Mouse (Mus musculus) T-helper 1 cell (primary cell): ENCODE data around the gene Slc35g1.

ENCODE experiments used
- in situ Hi-C: fragments of 300-600 bp; cut with MboI, MseI; formaldehyde crosslinking; loops from one replicate; pipeline ENCODE4 v1.15.1; 2025; ENCODE audit warnings: high pct_unique_total_duplicates

Slc35g1 gene

DNA sequence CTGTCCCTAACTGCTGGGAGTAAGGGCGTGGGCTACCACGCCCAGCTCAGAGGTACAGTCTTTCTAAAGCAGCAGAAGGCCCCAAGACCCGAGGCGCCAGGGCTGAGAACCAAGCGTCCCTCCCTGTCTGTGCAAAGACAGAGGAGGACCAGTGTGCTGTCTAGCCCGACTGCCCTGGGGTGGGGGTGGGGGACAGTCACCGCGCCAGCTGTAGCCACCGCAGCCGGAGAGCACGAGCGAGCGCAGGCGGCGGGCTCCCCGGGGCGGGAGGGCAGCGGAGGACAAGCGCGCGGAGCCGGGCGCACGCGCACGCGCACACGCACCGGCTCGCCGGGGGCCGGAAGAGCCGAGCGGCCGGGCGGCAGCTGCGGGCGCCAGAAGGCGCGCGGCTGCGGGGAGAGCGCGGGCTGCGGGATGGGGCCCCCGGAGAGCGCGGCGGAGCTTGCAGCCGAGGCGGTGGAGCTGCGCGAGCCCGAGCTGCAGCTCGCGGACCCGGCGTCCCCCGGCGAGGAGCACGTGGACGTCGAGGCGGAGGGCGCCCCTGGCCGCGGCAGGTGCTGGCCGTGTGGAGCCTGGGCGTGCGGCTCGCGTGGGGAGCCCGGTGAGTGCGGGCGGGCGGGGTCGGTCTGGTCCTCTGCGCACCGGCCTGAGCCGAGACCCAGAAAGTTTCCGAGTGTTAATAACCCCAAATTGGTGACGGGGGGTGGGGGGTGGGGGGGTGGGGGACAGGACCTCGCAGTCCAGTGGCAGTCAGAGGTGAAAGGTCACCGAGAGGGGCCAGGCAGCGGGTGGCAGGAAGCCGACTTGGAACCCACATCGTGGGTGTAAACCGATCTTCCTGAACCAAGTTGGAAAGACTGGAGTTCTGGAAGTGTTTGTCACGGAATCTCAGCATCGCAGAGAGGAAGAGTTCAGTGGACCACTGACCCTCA lies at the start of gene Slc35g1:
Gene Slc35g1, plus strand, starts transcription at position 280 of the 932 bp plus-strand sequence.
- in situ Hi-C loops = no loop called here

GRCm38 (mm10) chr19:38348271-38349012 lies 47.3 kb upstream of the Slc35g1 start:
- in situ Hi-C loops = no loop called here

DNA sequence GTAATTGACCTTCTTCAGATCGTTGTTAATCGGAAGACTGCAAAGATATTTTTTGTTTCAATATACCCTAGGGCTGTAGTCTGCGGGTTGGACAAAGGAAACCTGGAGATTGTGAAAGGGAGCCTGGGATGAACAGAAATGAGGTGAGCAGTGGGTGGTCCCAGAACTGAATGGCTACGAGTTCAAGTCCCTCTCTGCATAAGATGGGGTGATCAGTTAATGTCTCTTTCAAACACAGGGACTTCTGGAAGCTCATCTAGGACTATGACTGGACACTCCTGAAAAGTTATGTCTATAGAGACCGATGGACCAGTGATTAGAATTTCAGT lies 46.8 kb upstream of the Slc35g1 start:
- in situ Hi-C loops = no loop called here

- in situ Hi-C loops = loop anchor here (10.0 kb wide), 1 partner anchor 396 kb away; no protein-coding TSS in a partner anchor
Observed at GRCm38 (mm10) chr19:38351202-38351601, 44.6 kb upstream of the Slc35g1 start.

- in situ Hi-C loops = loop anchor here (10.0 kb wide), 1 partner anchor 397 kb away; no protein-coding TSS in a partner anchor
Observed at GRCm38 (mm10) chr19:38351728-38352127, 44.1 kb upstream of the Slc35g1 start.

- in situ Hi-C loops = loop anchor here (10.0 kb wide), 1 partner anchor 398 kb away; no protein-coding TSS in a partner anchor
Observed at GRCm38 (mm10) chr19:38352495-38353130, 43.2 kb upstream of the Slc35g1 start.

GRCm38 (mm10) chr19:38354279-38354678 lies 41.5 kb upstream of the Slc35g1 start:
- in situ Hi-C loops = loop anchor here (10.0 kb wide), 1 partner anchor 399 kb away; no protein-coding TSS in a partner anchor

DNA sequence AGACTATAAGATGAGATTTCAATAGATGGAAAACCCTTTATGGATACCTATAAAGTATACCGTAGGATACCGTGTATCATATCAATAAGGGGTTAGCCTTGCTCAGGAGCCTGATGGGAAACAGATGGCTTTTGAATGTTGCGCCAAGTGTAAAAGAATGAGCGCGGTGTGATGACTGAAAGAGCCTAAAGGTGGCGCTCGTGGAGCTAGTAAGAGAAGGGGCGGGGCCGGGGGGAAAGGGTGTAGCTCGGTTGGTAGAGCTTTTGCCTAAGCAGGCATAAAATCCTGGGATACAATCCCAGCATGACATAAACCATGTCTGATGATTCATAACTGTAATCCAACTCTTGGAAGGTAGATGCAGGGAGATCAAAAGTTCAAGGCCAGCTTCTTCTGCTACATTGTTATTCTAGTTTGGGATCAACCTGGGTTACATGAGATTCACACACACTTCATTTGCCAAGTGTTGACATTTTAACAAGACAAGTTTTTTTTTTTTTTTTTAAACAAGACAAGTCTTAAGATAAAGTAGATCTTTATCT lies 40.9 kb upstream of the Slc35g1 start:
- in situ Hi-C loops = loop anchor here (10.0 kb wide), 1 partner anchor 400 kb away; no protein-coding TSS in a partner anchor

GRCm38 (mm10) chr19:38356211-38356828 lies 39.5 kb upstream of the Slc35g1 start:
- in situ Hi-C loops = loop anchor here (10.0 kb wide), 1 partner anchor 402 kb away; no protein-coding TSS in a partner anchor

GRCm38 (mm10) chr19:38357956-38358623 lies 37.7 kb upstream of the Slc35g1 start:
- in situ Hi-C loops = loop anchor here (10.0 kb wide), 1 partner anchor 403 kb away; no protein-coding TSS in a partner anchor

DNA sequence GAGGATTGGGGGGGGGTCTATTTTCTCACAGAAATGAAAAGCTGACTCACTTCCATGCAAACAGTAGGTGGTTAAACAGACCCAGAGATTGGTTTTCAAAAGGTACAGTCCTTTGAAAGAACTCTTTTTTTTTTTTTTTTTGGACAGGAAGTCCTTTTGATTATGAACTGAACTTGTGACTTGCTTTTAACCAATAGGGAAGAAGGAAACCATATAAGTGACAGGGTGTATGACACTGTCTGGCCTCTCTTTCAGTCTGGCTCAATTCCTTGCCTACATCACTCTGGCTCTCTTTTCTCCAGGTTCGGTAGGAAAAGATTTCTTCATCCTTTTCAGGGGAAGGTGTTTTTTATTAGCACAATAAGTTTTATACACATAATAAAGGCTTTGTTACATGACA lies 36.5 kb upstream of the Slc35g1 start:
- in situ Hi-C loops = loop anchor here (10.0 kb wide), 1 partner anchor 404 kb away; no protein-coding TSS in a partner anchor

- in situ Hi-C loops = no loop called here
Observed at GRCm38 (mm10) chr19:38361850-38362249, 33.9 kb upstream of the Slc35g1 start.

DNA sequence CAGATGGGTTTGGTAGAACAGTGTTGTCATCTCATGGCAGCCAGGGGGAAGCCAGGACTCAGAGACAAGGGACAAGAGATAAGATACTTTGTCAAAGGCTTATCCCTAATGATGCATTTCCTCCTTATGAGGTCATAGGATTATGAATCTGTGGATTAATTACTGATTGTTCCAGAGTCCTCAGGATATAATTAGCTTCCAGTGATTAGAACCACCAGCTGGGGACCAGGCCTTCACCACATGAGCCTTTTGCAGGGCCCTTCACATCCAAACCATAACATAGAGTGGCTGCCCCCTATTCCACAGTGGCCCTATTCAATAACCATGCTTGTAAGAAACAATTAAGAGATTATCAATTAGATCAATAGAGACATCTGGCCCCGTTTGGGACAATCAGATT lies 32.4 kb upstream of the Slc35g1 start:
- in situ Hi-C loops = no loop called here

DNA sequence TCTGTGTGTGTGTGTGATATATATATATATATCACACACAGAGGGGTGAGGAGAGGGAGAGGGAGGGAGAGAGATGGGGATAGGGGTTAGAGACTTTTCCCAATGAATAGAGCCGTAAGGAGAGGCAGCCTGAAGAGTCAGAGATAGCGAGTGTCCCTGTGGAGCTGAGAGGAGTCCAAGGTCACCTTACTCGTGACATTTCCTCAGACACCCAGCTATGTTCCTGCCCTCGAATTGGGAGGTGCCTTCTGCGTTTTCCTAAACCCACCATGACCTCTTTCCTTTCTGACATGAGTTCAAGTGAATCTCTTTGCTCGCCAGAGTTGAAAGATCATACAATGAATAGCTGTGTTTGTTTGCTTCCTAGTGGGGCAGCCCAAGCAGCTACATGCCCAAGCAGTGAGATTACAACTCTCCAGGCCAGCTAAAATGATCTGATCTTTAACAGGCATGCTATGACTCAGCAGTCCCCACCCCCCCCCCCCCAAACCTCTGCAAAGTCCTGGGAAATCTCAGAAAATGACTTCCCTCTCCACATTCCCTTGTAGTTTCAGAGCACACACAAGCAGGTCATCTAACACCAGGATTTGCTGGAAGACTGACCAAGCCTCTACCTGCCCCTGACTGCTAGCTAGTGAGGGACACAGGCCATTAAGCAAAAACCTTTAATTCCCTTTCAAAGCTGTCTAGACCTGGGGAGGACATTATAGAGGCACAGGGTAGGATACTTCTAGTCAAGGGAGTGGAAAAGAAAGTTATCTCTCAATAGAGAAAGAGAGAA lies 31.7 kb upstream of the Slc35g1 start:
- in situ Hi-C loops = no loop called here

- in situ Hi-C loops = no loop called here
Observed at GRCm38 (mm10) chr19:38364939-38365614, 30.7 kb upstream of the Slc35g1 start.

- in situ Hi-C loops = no loop called here
Observed at GRCm38 (mm10) chr19:38372460-38373102, 23.2 kb upstream of the Slc35g1 start.

- in situ Hi-C loops = no loop called here
Observed at GRCm38 (mm10) chr19:38373371-38373770, 22.4 kb upstream of the Slc35g1 start.

DNA sequence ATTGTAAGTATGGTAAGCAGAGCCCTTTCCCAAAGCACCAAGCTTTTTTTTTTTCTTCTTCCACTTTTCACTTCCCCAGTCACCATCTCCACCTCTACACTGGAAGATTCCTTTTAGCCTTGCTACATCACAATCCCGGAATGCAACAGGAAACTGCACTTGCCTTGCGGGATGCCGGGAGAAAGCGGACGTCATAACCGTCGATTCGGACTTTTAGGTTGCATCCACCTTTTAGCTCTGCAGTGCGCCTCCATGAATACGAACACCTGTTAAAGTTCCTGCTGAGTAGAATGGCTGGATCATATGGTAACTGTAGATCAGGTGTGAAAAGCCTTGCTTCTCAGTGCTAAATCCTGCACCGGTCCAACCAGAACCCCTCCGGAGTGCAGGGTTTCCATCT lies 12.0 kb upstream of the Slc35g1 start:
- in situ Hi-C loops = no loop called here
